Mouse (Mus musculus) ovary, postnatal 14 days (tissue): Measurements from ENCODE around the gene Lekr1.
"Not testable (repeated sequence)": the region's sequence is repeated elsewhere in the genome, so short reads cannot be mapped to it uniquely, and the experiment has no call there.

Experiments
- DNase-seq: peaks from one replicate; pipeline ENCODE4 v3.0.0; 2022; ENCODE audit warnings: low spot score

The Lekr1 gene

DNA sequence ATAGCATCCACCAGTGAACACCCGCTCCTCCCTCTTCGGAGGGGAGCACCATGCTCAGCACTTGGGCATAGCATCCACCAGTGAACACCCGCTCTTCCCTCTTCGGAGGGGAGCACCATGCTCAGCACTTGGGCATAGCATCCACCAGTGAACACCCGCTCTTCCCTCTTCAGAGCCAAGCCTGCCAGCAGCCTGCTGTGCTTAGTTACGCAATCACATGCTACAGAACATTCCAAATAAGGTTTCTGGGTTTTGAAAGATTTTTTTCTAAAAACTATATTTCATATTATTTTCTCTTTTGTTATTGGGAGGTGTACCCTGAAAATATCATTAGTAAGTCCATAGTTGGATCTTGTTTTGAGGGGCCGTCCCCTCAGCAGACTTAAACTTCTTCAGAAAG, 103.6 kb downstream of the Lekr1 start:
- DNase-seq = not testable (repeated sequence)

DNA sequence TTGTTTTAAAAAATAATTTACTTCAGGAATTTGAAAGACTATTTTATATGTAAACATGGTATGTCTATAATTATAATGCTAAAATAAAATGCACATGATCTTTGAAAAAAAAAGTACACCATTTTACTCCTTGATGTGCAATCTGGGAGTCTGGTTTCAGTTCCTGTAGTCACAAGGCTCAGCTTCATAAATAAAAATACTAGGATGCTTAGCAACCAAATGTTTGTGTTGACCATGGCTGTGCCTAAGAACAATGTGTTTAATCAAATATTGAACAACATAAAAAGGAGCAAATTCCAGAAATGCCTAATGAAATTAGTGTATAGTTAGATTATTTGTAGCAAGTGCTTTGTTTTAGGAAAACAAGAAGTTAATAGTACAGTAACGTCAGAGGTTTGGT, 107.9 kb downstream of the Lekr1 start:
- DNase-seq = no peak

DNA sequence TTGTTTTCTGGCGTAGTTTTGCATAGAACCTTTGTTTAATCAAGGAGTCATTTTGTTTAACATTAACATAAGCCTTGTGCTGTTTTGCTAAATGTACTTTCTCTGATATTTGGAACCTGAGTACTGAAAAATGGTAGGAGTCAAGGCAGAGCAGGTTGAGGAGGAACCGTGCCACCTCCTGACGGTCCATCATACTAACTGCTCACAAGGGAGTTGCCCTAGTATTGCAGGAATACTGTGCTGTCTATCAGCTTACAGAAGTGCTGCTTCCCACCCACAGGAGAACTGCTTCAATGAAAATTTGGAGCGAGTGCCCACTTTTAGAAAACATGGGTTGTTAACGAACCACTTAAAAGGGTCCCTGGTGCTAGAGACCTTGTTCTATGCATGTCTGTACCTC, 109.1 kb downstream of the Lekr1 start:
- DNase-seq = no peak

DNA sequence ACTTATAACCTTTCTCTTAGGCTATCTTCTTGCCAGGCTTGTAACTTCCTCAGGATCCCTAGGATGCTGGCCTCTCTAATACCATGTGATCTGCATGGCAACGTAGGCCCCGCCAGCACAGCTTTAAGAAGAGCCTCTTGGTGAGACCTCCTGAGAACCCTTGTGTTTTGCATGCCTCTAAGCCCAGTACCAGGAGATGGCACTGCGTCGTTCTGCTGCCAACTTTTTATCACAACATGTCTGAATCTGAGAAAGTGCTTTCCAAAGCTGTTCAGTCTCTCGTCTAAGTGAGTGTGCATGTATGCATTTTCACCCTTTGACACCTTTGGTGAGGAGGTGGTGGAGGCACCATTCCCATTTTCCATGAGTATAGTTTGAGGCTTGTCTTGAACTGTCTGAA, 116.2 kb downstream of the Lekr1 start:
- DNase-seq = no peak

DNA sequence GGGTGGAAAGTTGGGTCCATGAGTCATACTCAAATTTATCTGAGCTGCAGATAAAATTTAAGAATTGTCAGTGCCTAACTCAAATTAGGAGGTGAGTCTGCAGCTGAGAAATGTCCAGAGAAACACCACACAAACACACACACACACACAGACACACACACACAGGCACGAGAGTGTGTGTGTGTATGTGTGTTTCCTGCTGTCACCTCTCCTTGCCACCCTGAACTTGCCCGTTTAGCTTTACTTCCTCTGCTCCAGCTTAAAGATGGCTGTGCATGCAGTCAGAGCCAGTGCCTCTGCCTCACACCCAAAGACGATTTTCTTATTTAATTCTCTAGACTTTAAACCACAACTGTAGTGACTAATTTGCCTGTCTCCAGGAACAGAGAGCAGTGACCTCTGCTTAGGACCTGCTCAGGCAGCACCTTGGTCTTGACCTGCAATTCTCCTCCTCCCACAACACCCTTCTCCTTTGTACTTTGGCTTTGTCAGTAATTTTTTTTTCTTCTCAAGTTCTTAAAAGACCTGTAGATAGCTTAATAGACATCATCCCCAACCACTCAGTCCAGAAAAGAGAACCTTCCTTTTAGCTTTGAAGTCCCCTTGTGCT, 124.2 kb downstream of the Lekr1 start:
- no peak for DNase-seq

DNA sequence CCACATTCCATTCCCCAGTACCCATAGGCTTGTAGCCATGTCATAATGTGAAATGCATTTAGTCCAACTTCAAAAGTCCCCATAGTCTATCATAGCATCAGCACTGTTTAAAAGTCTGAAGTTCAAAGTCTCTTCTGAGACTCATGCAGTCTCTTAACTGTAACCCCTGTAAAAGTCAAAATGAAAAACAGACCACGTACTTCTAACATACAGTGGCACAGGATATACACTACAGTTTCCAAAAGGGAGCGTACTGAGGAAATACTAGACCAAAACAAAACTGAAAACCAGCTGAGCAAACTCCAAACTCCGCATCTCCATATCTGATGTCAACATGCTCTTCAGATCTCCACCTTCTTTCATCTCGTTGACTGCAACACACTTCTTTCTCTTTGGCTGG, 127.5 kb downstream of the Lekr1 start:
- no peak for DNase-seq

DNA sequence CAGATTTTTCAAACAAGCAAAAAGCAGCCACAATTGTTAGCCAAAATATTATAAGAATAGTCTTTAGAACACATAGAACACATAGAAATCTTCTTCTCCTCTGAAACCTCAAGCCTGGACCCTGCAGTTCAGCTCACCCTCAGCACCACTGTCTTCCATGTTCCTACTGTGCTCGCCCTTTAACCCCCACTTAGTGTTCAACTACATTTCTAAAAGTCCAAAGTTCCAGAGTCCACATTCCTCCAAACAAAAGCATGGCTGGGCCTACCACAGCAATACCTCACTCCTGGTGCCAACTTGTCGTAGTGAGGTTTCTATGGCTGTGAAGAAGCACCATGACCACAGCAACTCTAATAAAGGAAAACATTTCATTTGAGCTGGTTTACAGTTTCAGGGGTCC, 128.7 kb downstream of the Lekr1 start:
- no peak for DNase-seq

DNA sequence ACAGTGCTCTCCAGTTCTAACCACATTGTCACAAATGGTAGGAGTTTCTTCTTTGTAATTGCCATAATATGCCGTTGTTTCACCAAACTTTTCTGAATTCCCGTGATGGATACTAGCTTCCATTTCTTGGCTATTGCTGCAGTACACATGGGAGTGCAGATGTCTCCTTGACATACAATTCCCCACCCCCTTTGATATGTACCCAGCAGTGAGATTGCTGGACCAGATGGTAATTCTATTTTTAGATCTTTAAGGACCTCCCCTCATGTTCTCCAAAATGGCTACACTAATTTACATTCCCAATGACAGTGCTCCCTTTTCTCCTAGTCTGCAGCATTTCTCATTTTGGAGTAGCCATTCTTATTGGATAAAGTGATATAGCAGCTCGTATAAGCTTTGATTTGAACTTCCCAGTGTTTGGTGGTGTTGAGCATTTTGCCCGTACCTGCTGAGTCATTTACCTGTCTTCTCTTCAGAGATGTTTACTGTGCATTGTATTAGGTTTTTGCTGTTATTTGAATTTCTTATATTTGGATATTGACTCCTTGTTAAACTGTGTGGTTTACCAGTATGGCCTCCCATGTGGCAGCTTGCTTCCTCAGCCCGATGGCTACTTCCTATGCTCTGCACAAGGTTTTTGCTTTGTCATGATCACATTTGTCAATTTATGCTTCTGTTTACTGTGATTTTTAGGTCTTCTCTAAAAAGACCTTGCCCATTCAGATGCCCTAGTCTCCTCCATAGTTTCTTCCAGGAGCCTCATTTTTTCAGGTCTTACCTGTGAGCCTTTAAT, 131.5 kb downstream of the Lekr1 start:
- no peak for DNase-seq

DNA sequence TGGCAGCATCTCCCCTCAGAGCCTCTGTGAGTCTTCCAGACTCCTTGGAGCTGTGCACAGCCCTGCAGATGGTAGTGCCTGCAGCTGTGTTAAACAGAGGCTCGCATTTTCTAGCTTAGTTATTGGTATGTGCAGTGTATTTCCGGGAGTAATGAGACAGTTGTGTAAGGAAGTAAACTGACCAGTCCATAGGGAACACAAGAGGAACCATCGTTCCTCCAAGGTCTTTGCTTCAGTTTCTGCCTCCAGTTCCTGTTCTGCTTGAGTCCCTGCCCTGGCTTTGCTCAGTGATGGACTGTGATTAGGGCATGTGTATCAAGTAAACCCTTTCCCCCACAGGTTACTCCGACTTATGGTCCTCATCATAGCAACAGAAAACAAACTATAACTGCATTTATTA, 134.9 kb downstream of the Lekr1 start:
- DNase-seq = no peak

DNA sequence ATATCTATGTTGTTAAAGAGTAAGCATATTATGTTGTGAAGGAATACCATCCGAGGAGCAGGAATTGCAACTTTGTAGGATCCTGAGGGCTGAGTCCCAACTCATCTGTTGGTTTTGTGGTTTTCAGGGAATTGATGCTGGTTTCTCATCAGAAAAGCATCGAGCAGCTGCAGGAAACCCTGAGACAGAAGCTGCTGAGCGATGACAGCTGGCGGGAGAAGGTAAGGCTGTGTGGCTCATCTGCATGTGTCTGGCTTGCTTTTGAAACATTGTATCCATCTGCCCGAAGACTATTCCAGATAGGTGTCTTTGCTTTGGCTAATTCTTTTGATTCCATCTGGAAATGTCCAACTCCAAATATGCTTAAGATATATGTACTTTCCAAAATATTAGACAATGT, 136.2 kb downstream of the Lekr1 start:
- DNase-seq = no peak

DNA sequence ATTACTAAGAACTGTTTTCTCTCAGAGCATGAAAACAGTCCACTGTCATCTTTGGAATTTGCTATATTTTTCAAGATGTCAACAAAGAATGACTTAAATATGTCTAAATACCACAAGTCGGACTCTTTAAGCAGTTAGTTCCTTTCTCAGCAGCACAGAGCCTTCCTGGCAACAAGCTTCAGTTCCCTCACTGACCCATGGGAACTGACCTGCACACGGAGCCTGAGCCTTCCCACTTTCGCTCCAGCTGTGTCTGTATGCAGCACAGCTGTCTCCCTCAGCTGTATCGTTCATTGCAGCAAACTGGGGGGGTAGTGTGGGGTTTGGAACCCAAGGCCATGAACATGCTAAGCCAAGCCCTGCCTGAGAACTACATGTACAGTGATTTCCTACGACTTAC, 136.8 kb downstream of the Lekr1 start:
- DNase-seq = no peak

DNA sequence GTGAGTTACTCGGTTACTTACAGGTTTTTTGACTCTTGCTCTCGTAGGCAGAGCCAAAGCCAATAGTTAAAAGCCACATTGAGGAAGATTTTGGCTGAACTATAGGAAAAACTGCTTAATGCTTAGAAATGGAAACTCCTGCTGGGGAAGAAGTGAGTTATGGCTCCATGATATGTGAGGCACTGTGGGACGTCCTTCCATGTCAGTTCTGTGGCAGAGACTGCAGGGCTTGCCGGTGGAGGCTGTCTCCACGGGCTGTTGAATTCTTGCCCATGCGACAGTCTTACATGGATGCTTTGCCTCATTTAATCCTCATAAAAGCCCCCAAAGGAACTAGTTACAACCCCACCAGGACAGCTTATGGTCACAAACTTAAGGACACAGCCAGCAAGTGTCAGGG, 148.9 kb downstream of the Lekr1 start:
- DNase-seq = no peak

DNA sequence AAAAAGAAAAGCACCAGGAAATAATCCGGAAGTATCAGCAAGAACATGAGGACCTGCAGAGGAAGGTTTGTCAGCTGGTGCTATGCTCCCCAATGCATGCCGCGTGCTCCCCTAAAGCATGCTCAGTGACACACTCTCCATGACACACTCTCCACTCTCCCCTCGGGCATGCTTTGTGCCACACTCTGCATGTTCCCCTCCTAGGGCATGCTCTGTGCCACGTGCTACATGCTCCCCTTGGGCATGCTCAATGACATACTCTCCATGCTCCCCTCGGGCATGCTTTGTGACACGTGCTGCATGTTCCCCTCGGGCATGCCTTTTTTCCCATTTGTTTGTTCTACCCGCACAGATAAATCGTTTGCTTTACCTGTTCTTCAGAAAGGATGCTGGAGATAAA, 150.0 kb downstream of the Lekr1 start:
- DNase-seq = no peak

DNA sequence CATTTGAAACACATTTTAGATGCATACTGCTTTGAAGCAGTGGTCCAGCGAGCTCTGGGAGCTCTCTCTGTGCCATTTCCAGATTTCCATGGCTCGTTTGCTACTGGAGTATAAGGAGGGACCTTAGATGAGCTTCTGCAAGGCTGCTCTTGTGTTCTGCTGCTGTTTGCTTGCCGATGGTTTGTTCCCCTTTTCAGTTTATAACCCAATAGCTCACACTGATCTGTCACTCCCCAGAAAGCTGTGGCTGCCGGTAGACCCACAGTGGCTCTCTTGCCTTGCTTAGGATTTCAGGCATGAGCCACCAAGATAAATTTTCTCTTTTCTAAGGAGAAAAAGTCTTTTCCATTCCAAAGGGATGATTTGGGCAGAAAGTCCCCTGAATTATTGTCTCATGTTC, 152.6 kb downstream of the Lekr1 start:
- DNase-seq = no peak

DNA sequence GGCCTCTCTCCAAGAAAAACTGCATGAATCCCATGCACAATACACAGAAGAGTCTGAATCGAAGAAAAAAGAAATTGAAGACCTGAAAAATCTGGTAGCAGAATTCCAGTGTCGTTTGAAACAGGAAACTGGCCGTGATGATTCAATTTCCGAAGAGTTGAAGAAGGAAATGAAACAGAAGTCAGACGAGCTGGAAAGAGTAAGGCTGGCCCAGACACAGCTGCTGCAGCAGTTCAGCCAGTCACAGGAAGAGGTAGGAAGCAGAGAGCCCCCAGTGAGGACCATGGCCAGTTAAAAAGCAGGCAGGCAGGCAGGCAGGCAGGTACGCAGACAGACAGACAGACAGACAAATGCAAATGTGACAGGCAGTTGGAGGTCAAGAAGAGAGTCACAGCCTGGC, 153.8 kb downstream of the Lekr1 start:
- DNase-seq = no peak

DNA sequence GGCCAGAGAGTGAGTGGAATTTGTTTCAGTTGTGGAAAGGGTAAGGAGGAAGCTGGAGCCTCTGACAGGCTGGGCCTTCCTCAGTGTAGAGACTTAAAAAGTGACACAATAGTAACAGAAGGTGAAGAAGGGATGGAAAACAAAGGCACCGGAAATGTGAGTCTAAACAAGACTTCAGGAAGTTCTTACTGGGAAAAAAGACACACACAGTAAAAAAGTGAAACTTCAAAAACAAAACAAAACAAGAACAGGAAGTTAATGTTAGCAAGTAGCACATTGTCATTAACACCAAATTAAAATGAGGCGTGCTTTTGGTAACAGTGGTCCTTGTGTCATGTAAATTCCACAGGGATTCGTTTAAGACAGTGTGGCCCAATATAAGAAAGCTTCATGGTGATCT, 158.9 kb downstream of the Lekr1 start:
- DNase-seq = no peak

DNA sequence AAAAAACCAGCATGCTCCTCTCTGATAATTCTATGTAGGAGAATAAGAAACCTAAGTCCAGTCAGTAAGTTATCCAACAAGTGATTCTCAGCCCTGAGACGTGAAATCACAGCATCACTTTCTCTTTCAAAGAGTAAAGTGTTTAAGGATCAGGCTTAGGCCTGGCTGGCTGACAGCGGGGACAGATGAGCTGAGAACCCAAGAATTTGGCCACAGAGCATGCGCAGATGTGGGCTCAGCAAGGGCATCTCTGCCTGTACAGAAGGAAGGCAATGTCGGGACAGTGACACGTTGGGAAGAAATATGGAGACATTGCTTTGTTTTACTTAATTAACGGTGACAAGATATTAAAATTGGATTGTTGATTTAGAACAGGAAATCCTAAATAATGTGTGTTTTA, 160.7 kb downstream of the Lekr1 start:
- DNase-seq = no peak

DNA sequence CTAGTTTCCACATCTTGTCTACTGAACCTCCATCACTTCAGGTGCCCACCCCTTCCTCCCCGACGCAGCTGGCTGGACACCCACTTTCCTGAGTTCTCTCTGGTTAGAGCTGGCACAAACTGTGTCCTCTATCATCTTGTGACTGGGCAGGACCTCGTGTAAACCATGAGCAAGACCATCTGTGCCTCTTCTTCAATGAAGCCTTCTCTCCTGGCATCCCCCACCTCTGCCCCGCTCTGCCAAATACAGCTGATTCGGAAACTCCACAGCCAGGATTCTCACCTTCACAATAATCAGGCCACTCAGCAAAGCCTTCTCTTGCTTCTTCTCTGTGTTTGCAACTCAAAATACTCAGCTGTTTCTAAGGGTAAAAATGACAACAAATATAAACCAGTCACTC, 161.4 kb downstream of the Lekr1 start:
- no peak for DNase-seq

DNA sequence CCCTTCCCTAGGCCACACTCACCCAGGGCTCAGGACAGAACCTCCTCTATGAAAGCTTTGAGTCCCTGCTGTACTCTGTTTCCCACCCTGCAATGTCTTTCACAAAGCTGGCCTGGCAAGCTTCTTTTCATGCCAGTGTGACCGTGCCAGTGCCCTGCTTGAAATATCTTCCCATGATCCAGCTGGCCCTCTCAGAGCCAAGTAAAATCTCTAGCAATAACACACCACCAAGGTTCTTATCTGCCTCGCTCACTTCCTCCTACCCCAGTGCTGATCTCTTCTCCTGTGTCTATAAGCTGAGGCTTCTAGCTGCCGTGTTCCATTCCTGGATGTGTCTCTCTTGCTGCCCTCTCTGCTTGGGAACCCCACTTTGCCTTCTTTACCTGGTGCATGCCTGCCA, 162.0 kb downstream of the Lekr1 start:
- no peak for DNase-seq

DNA sequence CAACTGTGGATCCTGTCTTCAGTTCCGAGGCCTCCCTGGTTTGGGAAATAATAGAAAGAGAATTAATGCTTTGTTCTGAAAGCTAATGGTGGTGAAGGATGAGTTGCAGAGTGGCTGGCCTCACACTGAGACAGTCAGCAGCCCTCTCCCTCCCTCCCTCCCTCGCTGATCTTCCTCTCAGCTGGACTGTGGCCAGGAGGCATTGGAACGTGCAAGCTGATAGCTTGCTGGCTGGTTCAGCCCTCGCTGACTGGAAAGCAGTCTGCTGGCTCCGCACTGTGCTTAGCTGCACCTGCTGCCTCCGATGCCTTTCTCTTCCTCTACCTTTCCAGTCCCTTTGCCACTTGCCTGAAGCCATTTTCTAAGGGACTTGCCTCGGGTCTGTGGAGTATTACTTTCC, 163.2 kb downstream of the Lekr1 start:
- peak; percentile 43 for DNase-seq

DNA sequence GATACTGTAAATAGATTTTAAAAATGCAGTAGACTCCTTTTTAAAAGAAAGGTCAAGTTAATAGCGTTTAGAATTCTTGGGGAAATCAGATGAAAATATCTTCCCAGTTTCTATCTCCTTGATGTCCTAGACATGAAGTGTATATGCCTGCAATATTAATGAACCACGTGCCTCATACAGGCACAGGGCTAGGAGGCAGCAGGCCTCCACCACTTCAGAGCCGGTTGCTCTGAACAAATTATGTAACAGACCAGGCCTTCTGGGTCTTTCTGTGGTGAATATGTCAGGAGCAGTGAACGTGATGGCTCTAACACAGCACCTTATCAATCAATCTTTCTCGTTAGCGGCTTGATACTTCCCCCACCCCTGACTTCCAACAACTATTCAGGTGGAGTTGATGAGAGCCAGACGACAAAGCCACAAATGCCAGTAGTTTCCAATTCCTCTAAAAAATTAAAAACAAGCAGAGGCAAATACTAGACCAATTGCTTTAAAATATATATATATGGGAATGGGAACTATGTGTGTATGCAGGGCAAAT, 164.0 kb downstream of the Lekr1 start:
- DNase-seq = no peak

DNA sequence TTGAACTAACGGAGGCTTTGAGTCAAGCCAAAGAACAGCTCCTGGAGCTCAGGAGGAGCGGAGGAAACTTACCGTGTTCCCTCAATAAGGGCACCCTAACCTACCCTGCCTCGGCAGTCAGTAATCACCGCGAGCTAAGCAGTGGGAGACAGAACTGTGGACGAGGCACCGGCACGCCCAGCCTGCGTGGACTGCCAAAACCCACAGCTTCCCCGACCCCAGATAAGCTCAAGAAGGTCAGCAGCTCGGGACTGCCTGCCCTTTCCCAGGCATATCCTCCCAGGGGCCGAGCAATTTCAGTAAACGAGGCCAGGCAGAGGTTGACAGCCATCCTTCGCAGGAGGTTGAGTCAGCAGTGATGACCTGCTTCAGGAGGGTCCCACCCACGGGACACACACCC, 164.8 kb downstream of the Lekr1 start:
- DNase-seq = no peak

DNA sequence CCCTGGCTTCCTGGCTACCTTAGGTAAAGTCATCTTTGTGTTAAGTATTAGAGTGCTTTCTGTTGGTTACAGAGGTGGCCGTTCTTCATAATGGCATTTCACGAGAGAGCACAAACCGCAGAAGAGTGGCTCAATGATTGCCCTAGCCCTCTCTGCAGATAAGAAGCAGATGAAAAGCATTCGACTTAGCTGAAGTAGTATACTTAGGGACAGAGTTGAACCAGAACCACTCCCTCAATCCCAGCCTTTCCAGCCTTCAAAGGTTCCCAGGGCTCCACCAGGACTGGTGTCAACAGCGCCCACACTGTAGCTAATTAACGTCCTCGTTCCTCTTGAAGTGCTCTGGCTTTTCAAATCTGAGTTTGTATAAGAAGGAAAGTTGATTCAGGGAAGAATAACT, 166.4 kb downstream of the Lekr1 start:
- no peak for DNase-seq

DNA sequence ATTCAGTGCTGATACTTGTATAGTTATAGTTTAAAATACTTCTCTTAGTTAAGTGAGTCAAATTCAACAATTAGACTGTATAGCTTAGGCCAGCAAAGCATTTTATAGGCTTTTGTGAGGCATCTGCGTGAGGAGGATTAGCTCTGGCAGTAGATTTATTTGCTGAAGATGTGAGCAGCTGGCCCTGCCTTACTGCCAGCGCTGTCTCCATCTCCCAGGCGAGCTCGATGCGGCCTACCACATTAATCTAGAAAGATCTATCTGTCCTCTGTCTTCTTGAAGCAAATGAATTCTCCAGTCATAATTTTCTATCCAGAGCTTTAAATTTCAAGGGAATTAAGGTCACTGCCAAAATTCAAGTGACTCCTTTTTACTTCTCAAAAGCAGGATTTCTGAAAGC, 170.4 kb downstream of the Lekr1 start:
- no peak for DNase-seq
